9 mouse cellular contexts compared by ENCODE assay signal in the genomic region with DNA sequence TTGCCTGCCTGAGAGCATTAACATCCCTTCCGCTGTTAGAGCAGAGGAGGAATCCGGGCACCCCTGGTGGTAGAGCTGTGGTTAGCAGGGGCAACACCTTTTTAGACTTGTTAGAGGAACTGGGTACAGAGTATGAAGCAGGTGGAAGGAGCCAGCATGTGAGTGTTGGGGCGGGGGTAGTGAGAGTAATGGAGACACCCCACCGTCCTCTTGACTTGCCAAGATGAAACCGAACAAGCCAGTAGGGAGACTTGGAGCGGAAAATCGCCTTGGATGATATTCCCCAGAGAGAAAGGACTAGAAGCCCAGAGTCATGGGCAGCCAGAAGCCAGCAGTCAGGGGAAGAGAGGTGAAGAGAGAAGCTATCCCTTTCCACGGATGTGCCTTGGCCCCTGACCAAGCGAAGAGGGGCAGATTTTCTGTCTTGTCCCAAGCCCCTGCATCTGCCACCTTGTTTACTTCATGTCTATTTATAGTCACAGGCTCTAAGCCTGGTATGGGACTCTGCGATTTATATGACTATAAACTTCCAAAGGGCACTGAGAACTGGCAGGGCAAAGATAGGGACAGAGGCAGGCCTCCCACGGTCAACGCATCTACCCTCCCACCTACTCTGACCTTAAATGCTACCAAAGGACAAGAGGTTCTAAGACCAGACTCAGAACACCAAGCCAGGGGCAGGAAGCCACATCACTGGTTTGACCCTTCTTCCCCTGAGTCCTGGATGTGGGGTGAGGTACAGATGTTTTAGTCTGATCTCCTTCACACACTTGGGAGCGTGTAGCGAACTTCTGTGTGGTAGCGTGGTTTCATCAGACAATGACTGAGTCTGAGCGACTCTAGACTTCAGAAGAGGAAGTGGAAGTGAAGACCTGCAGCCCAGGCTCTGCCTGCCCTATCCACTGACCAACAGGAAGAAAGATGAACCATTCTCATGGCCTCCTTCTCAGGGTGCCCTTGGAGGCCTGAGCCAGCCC. TPM values are rescaled to one million over a fixed set of nuclear protein-coding genes. Genes with fewer than 3 reads are reported as not detected.
DNase-seq lines count a peak whose midpoint lies in the region; ATAC-seq and TF ChIP-seq lines count a peak whose summit lies in the region.
"Had no signal": no experiment of that assay in that cellular context is flagged by ENCODE, and none has a peak within 500 bp of the region (broad histone marks: within the 10 kb centered on the region; RNA-seq: fewer than 3 reads in every experiment).

No protein-coding gene starts in this region.

- H3K36me3 ChIP-seq in kidney, postnatal 0 days (ENCODE audit: insufficient read depth, low read length) = no peaks in the 10 kb centered on the region
- no peaks in the 10 kb centered on the region for H3K36me3 ChIP-seq in lung, postnatal 0 days (ENCODE audit: insufficient read depth, low read length)

- TF ChIP-seq EP300 in lung, postnatal 0 days (IDR thresholded peaks at IDR 0.05) = no peak

- H3K4me3 ChIP-seq in kidney, postnatal 0 days (replicated peaks; ENCODE audit: low read depth, low read length) = no peak overlapping the region
- no peak overlapping the region for H3K4me3 ChIP-seq in lung, postnatal 0 days (ENCODE audit: low read depth, low read length)
- H3K4me3 ChIP-seq: megakaryocyte, embryonic 14.5 days had no signal

- TF ChIP-seq CTCF in kidney, postnatal 0 days (IDR thresholded peaks at IDR 0.05; ENCODE audit: low read depth) = peak; percentile 71
- TF ChIP-seq CTCF in lung, postnatal 0 days (IDR thresholded peaks at IDR 0.05) = peak; percentile 65

- no peak overlapping the region for H3K4me2 ChIP-seq in kidney, postnatal 0 days (ENCODE audit: low read length)
- no peak overlapping the region for H3K4me2 ChIP-seq in lung, postnatal 0 days (replicated peaks; ENCODE audit: low read depth, low read length)

- 0 out of 2 replicates have a peak, but pooled peaks cover 4% of the 10 kb centered on the region for H3K27me3 ChIP-seq in kidney, postnatal 0 days (ENCODE audit: insufficient read depth, low read length)
- peaks cover 17% of the 10 kb centered on the region for H3K27me3 ChIP-seq in lung, postnatal 0 days (replicated peaks; ENCODE audit: insufficient read depth, low read length)

- 53% methylated on average over 16 of the region's 16 CpGs for WGBS in kidney, postnatal 0 days
- 49% methylated on average over 16 of the region's 16 CpGs for WGBS in lung, postnatal 0 days

- H3K9me3 ChIP-seq in kidney, postnatal 0 days (replicated peaks; ENCODE audit: low read length) = no peaks in the 10 kb centered on the region
- no peaks in the 10 kb centered on the region for H3K9me3 ChIP-seq in lung, postnatal 0 days (ENCODE audit: low read length)
- H3K9me3 ChIP-seq: megakaryocyte, embryonic 14.5 days had no signal

- DNase-seq in kidney, postnatal 0 days (ENCODE audit: low spot score) = peak; percentile 68
- DNase-seq in kidney, adult 9 months = no peak
- peak; percentile 58 for DNase-seq in R1 (ENCODE audit: low read depth, low spot score)
- peak; percentile 38 for DNase-seq in lung, postnatal 0 days (ENCODE audit: low spot score)
- DNase-seq in spleen, postnatal 4 days (ENCODE audit: low spot score in 2 of 2) = peak; percentile 50 to 73
- no peak for DNase-seq in layer of hippocampus, adult 9-11 months
- no peak for DNase-seq in adrenal gland, postnatal 25 days
- no peak for DNase-seq in kidney, adult 18-20 months

- no peak overlapping the region for H3K27ac ChIP-seq in kidney, postnatal 0 days
- no peak overlapping the region for H3K27ac ChIP-seq in lung, postnatal 0 days (ENCODE audit: low read length)

- ATAC-seq in kidney, postnatal 0 days (replicated peaks; ENCODE audit: low FRiP score, low read depth) = no peak
- no peak for ATAC-seq in lung, postnatal 0 days

- peaks cover 8% of the 10 kb centered on the region; the same call in 1 of the 2 replicates for H3K4me1 ChIP-seq in kidney, postnatal 0 days (replicated peaks; ENCODE audit: insufficient read depth, low read length)
- H3K4me1 ChIP-seq in lung, postnatal 0 days (ENCODE audit: insufficient read depth, low read depth, low read length) = peaks cover 4% of the 10 kb centered on the region; the same call in 1 of the 2 replicates

- no peak overlapping the region for H3K9ac ChIP-seq in kidney, postnatal 0 days (ENCODE audit: low read depth, low read length)
- no peak overlapping the region for H3K9ac ChIP-seq in lung, postnatal 0 days (replicated peaks; ENCODE audit: low read depth)

RNA-seq across cellular contexts. Expression of gene Btrc, which starts 55.9 kb away (rescaled TPM):
- polyA plus RNA-seq in kidney, postnatal 0 days (2015; fragmentation: Nextera tagmentation; extraction: Ambion mirVana) = 29.5 and 33.8 TPM in 2 replicates
- polyA plus RNA-seq in lung, postnatal 0 days (2015; fragmentation: Nextera tagmentation; extraction: Ambion mirVana) = 20.7 and 25.6 TPM in 2 replicates
- total RNA-seq in adrenal gland, postnatal 25 days (2021) = 32.8 and 42.6 TPM in 2 replicates

Comparison
In these comparisons a context has a peak if more than half of its experiments do, and no peak if none do; other contexts are left out.
1. DNase-seq: peak in kidney, postnatal 0 days (single experiment), R1 (single experiment), lung, postnatal 0 days (single experiment) and spleen, postnatal 4 days (2 of 2); none in kidney, adult 9 months (single experiment), layer of hippocampus, adult 9-11 months (single experiment), adrenal gland, postnatal 25 days (single experiment) and kidney, adult 18-20 months (single experiment).